Mouse (Mus musculus) ES-Bruce4 (cell line): ENCODE results near the gene Ptbp3. TPM values are rescaled to one million over a fixed set of nuclear protein-coding genes. Genes with fewer than 3 reads are reported as not detected.
A peak's percentile ranks its signal among the peaks of the same experiment; 100 is the strongest.

Experiments used
- H3K27ac ChIP-seq: 2 replicates; pipeline ENCODE4 v1.5.1; 2012; ENCODE audit warnings: low read length, inconsistent platforms; ENCODE audit not compliant: insufficient read depth
- H3K27me3 ChIP-seq: 2 replicates; pipeline ENCODE4 v1.6.1; 2012; ENCODE audit warnings: mild to moderate bottlenecking, low read length, inconsistent platforms; ENCODE audit not compliant: control insufficient read depth, poor library complexity, insufficient read depth, severe bottlenecking
- H3K36me3 ChIP-seq: 2 replicates; pipeline ENCODE4 v1.6.1; 2012; ENCODE audit warnings: inconsistent platforms, mild to moderate bottlenecking, low read length, moderate library complexity; ENCODE audit not compliant: control insufficient read depth, poor library complexity, insufficient read depth, severe bottlenecking
- H3K4me1 ChIP-seq: one replicate; pipeline ENCODE4 v1.8.1; 2011; ENCODE audit warnings: low read length; ENCODE audit not compliant: control insufficient read depth, insufficient read depth
- H3K4me3 ChIP-seq: 2 replicates; pipeline ENCODE4 v1.5.1; 2011; ENCODE audit warnings: low read depth, mild to moderate bottlenecking, low read length
- H3K9ac ChIP-seq: 2 replicates; pipeline ENCODE4 v1.6.1; 2012; ENCODE audit warnings: low read depth, mild to moderate bottlenecking, inconsistent platforms; ENCODE audit not compliant: poor library complexity, severe bottlenecking
- H3K9me3 ChIP-seq: replicated peaks from 2 replicates; pipeline ENCODE4 v1.6.1; 2012; ENCODE audit warnings: mild to moderate bottlenecking, low read length, inconsistent platforms; ENCODE audit not compliant: control insufficient read depth, poor library complexity, insufficient read depth, severe bottlenecking
- CTCF ChIP-seq: IDR thresholded peaks from one replicate; pipeline ENCODE4 v1.8.1; 2011; ENCODE audit warnings: low read depth, low read length
- EP300 ChIP-seq: IDR thresholded peaks from 2 replicates; pipeline ENCODE4 v1.6.1; 2011; ENCODE audit warnings: low read depth, low read length; ENCODE audit not compliant: insufficient read depth
- POLR2A ChIP-seq: IDR thresholded peaks from one replicate; pipeline ENCODE4 v1.8.1; 2011; ENCODE audit warnings: low read length; ENCODE audit not compliant: insufficient read depth
- polyA plus RNA-seq: library from polyadenylated mRNA; stranded (reverse); fragments of >200 nt; gene quantifications from 2 replicates; pipeline ENCODE4 v1.2.4, GENCODE M21; 2011; ENCODE audit warnings: low read depth; ENCODE audit not compliant: missing spikeins, insufficient read depth, insufficient read length

Gene Ptbp3
- 113 and 126 TPM in 2 replicates for polyA plus RNA-seq

GRCm38 (mm10) chr4:59549175-59549976, at the start of gene Ptbp3:
Gene Ptbp3 (minus strand): TSS chr4:59549364.
- TF ChIP-seq EP300 (no peak), CTCF (no peak), POLR2A (no peak)
- H3K27ac ChIP-seq, result peak within 1 kb of the TSS; percentile 44; the same call in 1 of the 2 replicates

GRCm38 (mm10) chr4:59596556-59596955, 47.4 kb upstream of the Ptbp3 start:
- Histone ChIP-seq H3K4me3 (no peak overlapping the region), H3K4me1 (no peaks in the 10 kb centered on the region), H3K9ac (no peak overlapping the region), H3K27me3 (no peaks in the 10 kb centered on the region), H3K27ac (no peak overlapping the region), H3K9me3 (no peaks in the 10 kb centered on the region), H3K36me3 (no peaks in the 10 kb centered on the region)
- TF ChIP-seq CTCF (no peak), EP300 (no peak), POLR2A (no peak)

More at GRCm38 (mm10) chr4:59549175-59549976, at the start of gene Ptbp3:
- no peaks in the 10 kb centered on the region for H3K4me1 ChIP-seq
- H3K4me3 ChIP-seq, result peak within 1 kb of the TSS; percentile 92
- H3K27me3 ChIP-seq, result peaks cover 1% of the 10 kb centered on the region; the same call in 1 of the 2 replicates
- no peaks in the 10 kb centered on the region for H3K36me3 ChIP-seq
- no peaks in the 10 kb centered on the region for H3K9me3 ChIP-seq
- peak within 1 kb of the TSS; percentile 98 for H3K9ac ChIP-seq

- no peaks in the 10 kb centered on the region for H3K9me3 ChIP-seq
- no peaks in the 10 kb centered on the region for H3K36me3 ChIP-seq
- TF ChIP-seq CTCF, result no peak
- no peak for TF ChIP-seq EP300
- no peak overlapping the region for H3K9ac ChIP-seq
- no peaks in the 10 kb centered on the region for H3K27me3 ChIP-seq
- no peaks in the 10 kb centered on the region for H3K4me1 ChIP-seq
- H3K4me3 ChIP-seq, result no peak overlapping the region
- no peak overlapping the region for H3K27ac ChIP-seq
Observed at GRCm38 (mm10) chr4:59594614-59595013, 45.5 kb upstream of the Ptbp3 start.

GRCm38 (mm10) chr4:59587872-59588226, 38.7 kb upstream of the Ptbp3 start:
- H3K27me3 ChIP-seq, result no peaks in the 10 kb centered on the region
- no peak overlapping the region for H3K4me3 ChIP-seq
- no peak for TF ChIP-seq CTCF
- TF ChIP-seq EP300, result no peak
- TF ChIP-seq POLR2A, result no peak

GRCm38 (mm10) chr4:59587215-59587871, 38.2 kb upstream of the Ptbp3 start:
- Histone ChIP-seq H3K27ac (no peak overlapping the region), H3K9ac (no peak overlapping the region), H3K27me3 (no peaks in the 10 kb centered on the region), H3K4me1 (no peaks in the 10 kb centered on the region), H3K36me3 (no peaks in the 10 kb centered on the region), H3K9me3 (no peaks in the 10 kb centered on the region), H3K4me3 (no peak overlapping the region)
- TF ChIP-seq EP300 (no peak), CTCF (no peak), POLR2A (no peak)

More at GRCm38 (mm10) chr4:59587872-59588226, 38.7 kb upstream of the Ptbp3 start:
- no peaks in the 10 kb centered on the region for H3K9me3 ChIP-seq
- H3K36me3 ChIP-seq, result no peaks in the 10 kb centered on the region
- no peak overlapping the region for H3K9ac ChIP-seq
- H3K4me1 ChIP-seq, result no peaks in the 10 kb centered on the region
- no peak overlapping the region for H3K27ac ChIP-seq

GRCm38 (mm10) chr4:59585097-59585496, 35.9 kb upstream of the Ptbp3 start:
- H3K27ac ChIP-seq, result no peak overlapping the region
- no peak overlapping the region for H3K4me3 ChIP-seq
- H3K4me1 ChIP-seq, result no peaks in the 10 kb centered on the region
- TF ChIP-seq EP300, result no peak
- TF ChIP-seq CTCF, result no peak
- no peak for TF ChIP-seq POLR2A
- no peaks in the 10 kb centered on the region for H3K36me3 ChIP-seq
- no peaks in the 10 kb centered on the region for H3K9me3 ChIP-seq
- H3K9ac ChIP-seq, result no peak overlapping the region
- H3K27me3 ChIP-seq, result no peaks in the 10 kb centered on the region; the same call in 1 of the 2 replicates
